Mouse (Mus musculus) stomach, embryonic 16.5 days (tissue): Measurements from ENCODE around the gene Synj1. TPM values are rescaled to one million over a fixed set of nuclear protein-coding genes. Genes with fewer than 3 reads are reported as not detected.

Experiments
- ATAC-seq: fragments of 200-750 bp; cut with Nextera tagmentation; 2 replicates; pipeline ENCODE4 v1.8.0; 2017; ENCODE audit warnings: moderate number of reproducible peaks, moderate TSS enrichment; ENCODE audit not compliant: insufficient read depth, low FRiP score
- H3K27ac ChIP-seq: fragments of 300-500 bp; sonication (generic); 2 replicates; pipeline ENCODE4 v1.5.1; 2014; ENCODE audit warnings: low read length
- H3K27me3 ChIP-seq: fragments of 300-500 bp; sonication (generic); 2 replicates; pipeline ENCODE4 v1.6.1; 2014; ENCODE audit warnings: low read length, control low read depth, mixed read lengths; ENCODE audit not compliant: control insufficient read depth, insufficient read depth
- H3K36me3 ChIP-seq: fragments of 300-500 bp; sonication (generic); 2 replicates; pipeline ENCODE4 v1.6.1; 2014; ENCODE audit warnings: low read length; ENCODE audit not compliant: control insufficient read depth, insufficient read depth
- H3K4me1 ChIP-seq: fragments of 300-500 bp; sonication (generic); 2 replicates; pipeline ENCODE4 v1.6.1; 2014; ENCODE audit warnings: low read length, control low read depth, mixed read lengths; ENCODE audit not compliant: control insufficient read depth, insufficient read depth
- H3K4me2 ChIP-seq: fragments of 300-500 bp; sonication (generic); 2 replicates; pipeline ENCODE4 v1.6.1; 2014; ENCODE audit warnings: low read depth, low read length, mixed read lengths
- H3K4me3 ChIP-seq: fragments of 300-500 bp; sonication (generic); replicated peaks from 2 replicates; pipeline ENCODE4 v1.5.1; 2014; ENCODE audit warnings: mild to moderate bottlenecking, low read length
- H3K9ac ChIP-seq: fragments of 300-500 bp; sonication (generic); 2 replicates; pipeline ENCODE4 v1.6.1; 2014; ENCODE audit warnings: low read length
- H3K9me3 ChIP-seq: fragments of 300-500 bp; sonication (generic); replicated peaks from 2 replicates; pipeline ENCODE4 v1.6.1; 2016; ENCODE audit warnings: low read length, control low read depth; ENCODE audit not compliant: control insufficient read depth
- WGBS: fragments of 180-500 bp; shearing (Covaris S2); extraction: QIAGEN DNeasy Blood & Tissue Kit; methylation state at CpG from one replicate; pipeline ENCODE4 v1.1.7; 2014; 5-methylcytosine and 5-hydroxymethylcytosine counted together
- polyA plus RNA-seq: library from polyadenylated mRNA; unstranded; fragments of >200 nt; fragmentation: Nextera tagmentation; extraction: Ambion mirVana; gene quantifications from 2 replicates; pipeline ENCODE4 v1.2.1, GENCODE M21; 2015

The Synj1 gene
- polyA plus RNA-seq, 1 experiment from 2014 or later = 14.6 TPM

GRCm38 (mm10) chr16:91019476-91019875 lies 8.4 kb upstream of the Synj1 start:
- Histone ChIP-seq H3K4me1 (no peaks in the 10 kb centered on the region), H3K36me3 (peaks cover 41% of the 10 kb centered on the region)
- WGBS = 92% methylated on average over 4 of the region's 4 CpGs

GRCm38 (mm10) chr16:91015761-91016160 lies 4.7 kb upstream of the Synj1 start:
- Histone ChIP-seq H3K9me3 (no peaks in the 10 kb centered on the region), H3K27ac (no peak overlapping the region), H3K9ac (no peak overlapping the region), H3K4me2 (no peak overlapping the region), H3K27me3 (no peaks in the 10 kb centered on the region), H3K4me1 (0 out of 2 replicates have a peak, but pooled peaks cover 3% of the 10 kb centered on the region), H3K36me3 (peaks cover 22% of the 10 kb centered on the region), H3K4me3 (no peak overlapping the region)
- WGBS = 83% methylated on average over 4 of the region's 4 CpGs
- ATAC-seq = no peak

More at GRCm38 (mm10) chr16:91019476-91019875, 8.4 kb upstream of the Synj1 start:
- ATAC-seq = no peak
- Histone ChIP-seq H3K4me3 (no peak overlapping the region), H3K9me3 (no peaks in the 10 kb centered on the region), H3K27me3 (no peaks in the 10 kb centered on the region), H3K4me2 (no peak overlapping the region), H3K27ac (no peak overlapping the region), H3K9ac (no peak overlapping the region)

GRCm38 (mm10) chr16:91011847-91012246 lies 739 bp upstream of the Synj1 start:
- Histone ChIP-seq H3K27ac (peak overlapping the region; percentile 89), H3K27me3 (no peaks in the 10 kb centered on the region), H3K4me2 (peak overlapping the region; percentile 60), H3K36me3 (peaks cover 6% of the 10 kb centered on the region; the same call in 1 of the 2 replicates), H3K4me1 (peaks cover 6% of the 10 kb centered on the region; the same call in 1 of the 2 replicates), H3K4me3 (peak overlapping the region; percentile 98), H3K9me3 (no peaks in the 10 kb centered on the region), H3K9ac (peak overlapping the region; percentile 91; the same call in 1 of the 2 replicates)
- WGBS = 25% methylated on average over 3 of the region's 3 CpGs
- ATAC-seq = no peak

- WGBS = under 1% methylated on average over 38 of the region's 42 CpGs
- Histone ChIP-seq H3K9ac (peak overlapping the region; percentile 91), H3K4me2 (peak overlapping the region; percentile 78), H3K4me3 (peak overlapping the region; percentile 98), H3K27ac (peak overlapping the region; percentile 85), H3K36me3 (peaks cover 1% of the 10 kb centered on the region; the same call in 1 of the 2 replicates), H3K4me1 (peaks cover 6% of the 10 kb centered on the region; the same call in 1 of the 2 replicates), H3K27me3 (no peaks in the 10 kb centered on the region), H3K9me3 (no peaks in the 10 kb centered on the region)
- ATAC-seq = no peak
Observed at GRCm38 (mm10) chr16:91010581-91011020, 507 bp downstream of the Synj1 start.

GRCm38 (mm10) chr16:91009942-91010529 lies 1.1 kb downstream of the Synj1 start:
- no peaks in the 10 kb centered on the region for H3K36me3 ChIP-seq
- H3K4me2 ChIP-seq = peak overlapping the region; percentile 78
- peak overlapping the region; percentile 98 for H3K4me3 ChIP-seq
- peak overlapping the region; percentile 85 for H3K27ac ChIP-seq
- peak overlapping the region; percentile 91 for H3K9ac ChIP-seq
- 2% methylated on average over 19 of the region's 19 CpGs for whole genome bisulfite sequencing
- ATAC-seq = no peak
- H3K27me3 ChIP-seq = no peaks in the 10 kb centered on the region
- H3K4me1 ChIP-seq = peaks cover 6% of the 10 kb centered on the region; the same call in 1 of the 2 replicates
- no peaks in the 10 kb centered on the region for H3K9me3 ChIP-seq

- H3K27ac ChIP-seq = no peak overlapping the region
Observed at GRCm38 (mm10) chr16:91004915-91005538, 6.1 kb downstream of the Synj1 start.

GRCm38 (mm10) chr16:91001098-91001497 lies 10.0 kb downstream of the Synj1 start:
- H3K9me3 ChIP-seq = no peaks in the 10 kb centered on the region
- H3K4me2 ChIP-seq = no peak overlapping the region
- H3K9ac ChIP-seq = no peak overlapping the region
- WGBS = 78% methylated on average over 2 of the region's 2 CpGs
- H3K36me3 ChIP-seq = no peaks in the 10 kb centered on the region
- no peaks in the 10 kb centered on the region for H3K4me1 ChIP-seq
- no peak overlapping the region for H3K4me3 ChIP-seq
- no peak for ATAC-seq
- no peak overlapping the region for H3K27ac ChIP-seq
- H3K27me3 ChIP-seq = no peaks in the 10 kb centered on the region

More at GRCm38 (mm10) chr16:91004915-91005538, 6.1 kb downstream of the Synj1 start:
- Histone ChIP-seq H3K9ac (no peak overlapping the region), H3K36me3 (no peaks in the 10 kb centered on the region), H3K9me3 (no peaks in the 10 kb centered on the region), H3K4me3 (no peak overlapping the region), H3K27me3 (no peaks in the 10 kb centered on the region), H3K4me2 (no peak overlapping the region), H3K4me1 (peaks cover 3% of the 10 kb centered on the region; the same call in 1 of the 2 replicates)
- 78% methylated on average over 4 of the region's 4 CpGs for WGBS
- 0 out of 2 replicates have a peak, but pooled peaks have one; percentile 13 for ATAC-seq

- ATAC-seq = no peak
- Histone ChIP-seq H3K4me1 (no peaks in the 10 kb centered on the region), H3K9ac (no peak overlapping the region), H3K9me3 (no peaks in the 10 kb centered on the region), H3K27ac (no peak overlapping the region), H3K4me3 (no peak overlapping the region), H3K4me2 (no peak overlapping the region), H3K36me3 (no peaks in the 10 kb centered on the region), H3K27me3 (no peaks in the 10 kb centered on the region)
- WGBS = 83% methylated on average over 4 of the region's 4 CpGs
Observed at GRCm38 (mm10) chr16:90999827-91000226, 11.3 kb downstream of the Synj1 start.

GRCm38 (mm10) chr16:90997822-90998221 lies 13.3 kb downstream of the Synj1 start:
- no peaks in the 10 kb centered on the region for H3K9me3 ChIP-seq
- ATAC-seq = no peak
- no peak overlapping the region for H3K4me2 ChIP-seq
- H3K27ac ChIP-seq = no peak overlapping the region
- H3K4me3 ChIP-seq = no peak overlapping the region
- H3K9ac ChIP-seq = no peak overlapping the region
- H3K36me3 ChIP-seq = no peaks in the 10 kb centered on the region
- H3K4me1 ChIP-seq = no peaks in the 10 kb centered on the region
- 80% methylated on average over 3 of the region's 3 CpGs for WGBS
- no peaks in the 10 kb centered on the region for H3K27me3 ChIP-seq
